Mouse (Mus musculus): ENCODE data around the gene Hexa. TPM values are rescaled to one million over a fixed set of nuclear protein-coding genes. Genes with fewer than 3 reads are reported as not detected.

The Hexa gene
- total RNA-seq, 2 experiments from 2014 or later: 21.2 to 22.4 TPM

Other genes starting within 250 kb of the Hexa start
- gene Adpgk, start 248.0 kb upstream of the Hexa start, total RNA-seq (2021): 10 to 100 TPM; 11.4 to 12.8 TPM
- 1 to 10 TPM; 3.0 to 3.6 TPM for gene Bbs4, start 186.0 kb upstream of the Hexa start, total RNA-seq (2021)
- 10 to 100 TPM; 77.7 to 82.2 TPM for gene Arih1, start 52.9 kb upstream of the Hexa start, total RNA-seq (2021)
- under 1 TPM; 0.42 to 0.43 TPM for gene Tmem202, start 307 bp downstream of the Hexa start, total RNA-seq (2021)
- not detected for gene Celf6, start 38.4 kb downstream of the Hexa start, total RNA-seq (2021)
- 10 to 100 TPM; 12.3 to 13.8 TPM for gene Parp6, start 77.7 kb downstream of the Hexa start, total RNA-seq (2021)
- gene Pkm, start 116.8 kb downstream of the Hexa start, total RNA-seq (2021): 1,000 to 10,000 TPM; 2,510 to 2,651 TPM
- gene Gramd2, start 140.6 kb downstream of the Hexa start, total RNA-seq (2021): under 1 TPM; 0.09 to 0.18 TPM
- 10 to 100 TPM in 1 of 2 experiments, 1 to 10 TPM in 1; 6.0 to 10.3 TPM for gene Senp8, start 211.2 kb downstream of the Hexa start, total RNA-seq (2021)
- 10 to 100 TPM in 1 of 2 experiments, 1 to 10 TPM in 1; 9.7 to 14.5 TPM for gene Myo9a, start 211.4 kb downstream of the Hexa start, total RNA-seq (2021)